Mouse (Mus musculus) thymus, postnatal 36 days (tissue): Measurements from ENCODE around the gene Atg4a.

Experiments used
- DNase-seq, 2 experiments: peaks; one replicate each; pipeline ENCODE4 v3.0.0; 2022; ENCODE audit warnings: mixed read lengths in 2 of 2

The Atg4a gene

GRCm38 (mm10) chrX:141165067-141165466 is 208.4 kb downstream of the Atg4a start:
- no peak for DNase-seq

DNA sequence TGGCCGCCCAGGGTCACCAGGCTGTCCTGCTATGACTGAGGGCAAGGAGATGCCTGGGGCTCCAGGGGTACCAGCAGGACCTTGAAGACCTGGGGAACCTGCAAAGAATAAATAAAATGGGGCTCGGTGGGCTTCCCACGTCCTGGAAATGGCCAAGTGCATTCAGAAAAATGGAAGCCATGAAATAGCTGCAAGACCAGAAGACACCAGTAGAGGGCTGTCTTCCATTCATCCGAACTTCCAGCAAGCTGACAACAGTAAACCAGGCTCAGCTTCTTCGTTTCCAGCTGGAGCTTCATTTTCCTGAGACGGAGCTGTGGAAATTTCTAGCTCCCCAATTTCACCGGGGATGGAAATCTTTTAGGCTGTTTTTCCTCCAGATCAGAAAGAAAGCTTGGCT is 218.6 kb downstream of the Atg4a start:
- no peak for DNase-seq

DNA sequence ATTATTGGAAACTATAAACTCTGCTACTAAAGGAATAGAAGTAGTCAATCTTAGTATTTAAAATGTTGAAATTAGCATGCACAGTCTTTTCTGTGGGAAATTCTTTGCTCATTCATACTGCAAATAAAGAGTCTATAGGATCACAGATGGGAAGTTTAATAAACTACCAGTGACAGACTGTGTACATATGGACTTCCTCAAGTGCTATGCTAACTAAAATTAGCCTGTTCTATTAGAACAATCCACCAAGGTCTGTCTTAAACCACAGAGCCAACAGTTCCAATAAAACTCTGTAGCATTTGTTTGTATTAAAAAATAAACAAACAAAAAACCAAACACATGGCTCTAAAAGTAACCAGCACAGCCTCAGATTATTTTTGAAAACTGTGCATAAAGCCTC is 238.3 kb downstream of the Atg4a start:
- no peak for DNase-seq

DNA sequence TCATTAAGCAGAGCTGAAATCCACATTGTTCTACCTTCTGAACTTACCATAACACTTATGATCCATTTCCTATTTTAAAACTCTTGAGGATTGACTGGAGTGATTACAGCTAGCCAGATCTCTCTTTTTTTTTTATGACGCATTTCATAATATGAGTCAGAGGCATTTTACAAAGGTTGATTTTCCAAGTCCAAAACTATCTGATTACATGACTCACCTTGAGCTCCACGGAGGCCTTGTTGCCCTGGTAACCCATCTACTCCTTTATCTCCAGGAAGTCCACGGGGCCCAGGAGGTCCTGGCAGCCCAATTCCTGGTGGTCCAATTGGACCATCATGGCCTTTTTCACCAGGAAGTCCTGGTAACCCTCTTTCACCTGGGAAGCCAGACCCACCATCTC is 242.3 kb downstream of the Atg4a start:
- no peak for DNase-seq

GRCm38 (mm10) chrX:141212802-141213201 is 256.1 kb downstream of the Atg4a start:
- no peak for DNase-seq
